Comparison of ENCODE assay signal across 13 mouse cellular contexts in genomic region chr11:106962310-106962709, GRCm38 (mm10). TPM values are rescaled to one million over a fixed set of nuclear protein-coding genes. Genes with fewer than 3 reads are reported as not detected.
A peak's percentile ranks its signal among the peaks of the same experiment; 100 is the strongest.
DNase-seq lines count a peak whose midpoint lies in the region; ATAC-seq and TF ChIP-seq lines count a peak whose summit lies in the region.
"Had no signal": no experiment of that assay in that cellular context is flagged by ENCODE, and none has a peak within 500 bp of the region (broad histone marks: within the 10 kb centered on the region; RNA-seq: fewer than 3 reads in every experiment).

No protein-coding gene starts in this region.

- H3K27ac ChIP-seq in heart, embryonic 14.5 days (replicated peaks in 1 of 2; ENCODE audit: control insufficient read depth in 1 of 2, insufficient read depth in 1 of 2, low read depth in 2 of 2, low read length in 2 of 2): peak overlapping the region in 1 of 2 experiments; percentile 39; a peak in 2 of 4 replicates
- peak overlapping the region; percentile 87 for H3K27ac ChIP-seq in lung, postnatal 0 days (ENCODE audit: low read length)
- H3K27ac ChIP-seq in liver, embryonic 13.5 days: peak overlapping the region; percentile 53; the same call in 1 of the 2 replicates
- no peak overlapping the region for H3K27ac ChIP-seq in midbrain, embryonic 15.5 days
- no peak overlapping the region for H3K27ac ChIP-seq in layer of hippocampus, adult 2 months
- H3K27ac ChIP-seq: hindbrain, postnatal 0 days; limb, embryonic 12.5 days had no signal

- no peak for TF ChIP-seq CTCF in lung, postnatal 0 days (IDR thresholded peaks at IDR 0.05)
- no peak for TF ChIP-seq CTCF in layer of hippocampus, adult 2 months (conservative IDR thresholded peaks at IDR 0.05)

- no peak for DNase-seq in heart, adult 18-20 months
- no peak for DNase-seq in lung, postnatal 0 days (ENCODE audit: low spot score)
- DNase-seq in lung, postnatal 4 days: no peak
- DNase-seq in A20 (ENCODE audit: low read depth, low spot score): peak; percentile 39
- DNase-seq in liver, embryonic 13.5 days: no peak
- DNase-seq in layer of hippocampus, adult 2 months (ENCODE audit: low spot score in 2 of 2): no peak
- DNase-seq: cerebellum, postnatal 14 days had no signal

- H3K9me3 ChIP-seq in heart, embryonic 14.5 days (ENCODE audit: control insufficient read depth, low read length): no peaks in the 10 kb centered on the region
- H3K9me3 ChIP-seq in lung, postnatal 0 days (ENCODE audit: low read length): no peaks in the 10 kb centered on the region
- no peaks in the 10 kb centered on the region for H3K9me3 ChIP-seq in liver, embryonic 13.5 days (replicated peaks)
- H3K9me3 ChIP-seq in midbrain, embryonic 15.5 days: no peaks in the 10 kb centered on the region
- H3K9me3 ChIP-seq: embryonic facial prominence, embryonic 10.5 days; limb, embryonic 12.5 days had no signal

- H3K27me3 ChIP-seq in heart, embryonic 14.5 days (ENCODE audit: control insufficient read depth, insufficient read depth, low read length): no peaks in the 10 kb centered on the region
- no peaks in the 10 kb centered on the region for H3K27me3 ChIP-seq in lung, postnatal 0 days (replicated peaks; ENCODE audit: insufficient read depth, low read length)
- H3K27me3 ChIP-seq in liver, embryonic 13.5 days: no peaks in the 10 kb centered on the region
- no peaks in the 10 kb centered on the region for H3K27me3 ChIP-seq in midbrain, embryonic 15.5 days (replicated peaks)
- H3K27me3 ChIP-seq: CH12.LX; limb, embryonic 12.5 days had no signal

- no peak for ATAC-seq in heart, embryonic 14.5 days (ENCODE audit: insufficient number of reproducible peaks, insufficient read depth, low FRiP score, low read depth)
- no peak for ATAC-seq in lung, postnatal 0 days
- no peak for ATAC-seq in liver, embryonic 13.5 days (ENCODE audit: low read depth)
- ATAC-seq in midbrain, embryonic 15.5 days (replicated peaks): no peak
- ATAC-seq: hindbrain, postnatal 0 days had no signal

- no peaks in the 10 kb centered on the region for H3K36me3 ChIP-seq in heart, embryonic 14.5 days (ENCODE audit: control insufficient read depth, insufficient read depth, low read length)
- no peaks in the 10 kb centered on the region for H3K36me3 ChIP-seq in lung, postnatal 0 days (ENCODE audit: insufficient read depth, low read length)
- no peaks in the 10 kb centered on the region for H3K36me3 ChIP-seq in liver, embryonic 13.5 days
- no peaks in the 10 kb centered on the region for H3K36me3 ChIP-seq in midbrain, embryonic 15.5 days (replicated peaks)
- H3K36me3 ChIP-seq: embryonic facial prominence, embryonic 10.5 days; limb, embryonic 12.5 days had no signal

- H3K4me2 ChIP-seq in heart, embryonic 14.5 days (ENCODE audit: low read length): no peak overlapping the region
- no peak overlapping the region for H3K4me2 ChIP-seq in lung, postnatal 0 days (replicated peaks; ENCODE audit: low read depth, low read length)
- no peak overlapping the region for H3K4me2 ChIP-seq in liver, embryonic 13.5 days
- H3K4me2 ChIP-seq in midbrain, embryonic 15.5 days: no peak overlapping the region
- H3K4me2 ChIP-seq: limb, embryonic 12.5 days had no signal

- peaks cover 10 to 16% of the 10 kb centered on the region in 2 experiments for H3K4me1 ChIP-seq in heart, embryonic 14.5 days (ENCODE audit: control insufficient read depth in 2 of 2, insufficient read depth in 2 of 2, low read length in 2 of 2)
- H3K4me1 ChIP-seq in lung, postnatal 0 days (ENCODE audit: insufficient read depth, low read depth, low read length): peaks cover 16% of the 10 kb centered on the region; the same call in 1 of the 2 replicates
- H3K4me1 ChIP-seq in liver, embryonic 13.5 days (replicated peaks): peaks cover 11% of the 10 kb centered on the region
- H3K4me1 ChIP-seq in midbrain, embryonic 15.5 days: no peaks in the 10 kb centered on the region

- WGBS in heart, embryonic 14.5 days: 79% methylated on average over 9 of the region's 9 CpGs
- 65% methylated on average over 9 of the region's 9 CpGs for WGBS in lung, postnatal 0 days
- WGBS in liver, embryonic 13.5 days (ENCODE audit: insufficient replicate concordance): 67% methylated on average over 9 of the region's 9 CpGs
- WGBS in midbrain, embryonic 15.5 days: 85% methylated on average over 9 of the region's 9 CpGs

- TF ChIP-seq EP300 in lung, postnatal 0 days (IDR thresholded peaks at IDR 0.05): no peak

- no peak overlapping the region for H3K4me3 ChIP-seq in heart, embryonic 14.5 days (ENCODE audit: control insufficient read depth in 1 of 2, insufficient read depth in 1 of 2, low read depth in 1 of 2, low read length in 2 of 2)
- H3K4me3 ChIP-seq in lung, postnatal 0 days (ENCODE audit: low read depth, low read length): no peak overlapping the region
- no peak overlapping the region for H3K4me3 ChIP-seq in liver, embryonic 13.5 days (replicated peaks)
- no peak overlapping the region for H3K4me3 ChIP-seq in midbrain, embryonic 15.5 days
- no peak overlapping the region for H3K4me3 ChIP-seq in layer of hippocampus, adult 2 months
- H3K4me3 ChIP-seq: embryonic facial prominence, embryonic 10.5 days; limb, embryonic 12.5 days had no signal

- H3K9ac ChIP-seq in heart, embryonic 14.5 days (ENCODE audit: low read length): 0 out of 2 replicates have a peak overlapping the region, but pooled peaks have one; percentile 8
- H3K9ac ChIP-seq in lung, postnatal 0 days (replicated peaks; ENCODE audit: low read depth): no peak overlapping the region
- no peak overlapping the region for H3K9ac ChIP-seq in liver, embryonic 13.5 days
- H3K9ac ChIP-seq in midbrain, embryonic 15.5 days: no peak overlapping the region
- H3K9ac ChIP-seq: limb, embryonic 12.5 days had no signal

RNA-seq across cellular contexts. Expression of gene Kpna2, which starts 37.0 kb away (rescaled TPM):
- 228 and 258 TPM in 2 replicates for polyA plus RNA-seq in heart, embryonic 14.5 days (2014; fragmentation: Nextera tagmentation; extraction: Ambion mirVana)
- 10 to 100 TPM; 70.1 to 72.1 TPM for total RNA-seq in heart, adult 18-20 months (2021)
- polyA plus RNA-seq in lung, postnatal 0 days (2015; fragmentation: Nextera tagmentation; extraction: Ambion mirVana): 83.6 and 97.1 TPM in 2 replicates
- 325 and 361 TPM in 2 replicates for polyA plus RNA-seq in liver, embryonic 13.5 days (2015; fragmentation: Nextera tagmentation; extraction: Ambion mirVana)
- 154 and 163 TPM in 2 replicates for polyA plus RNA-seq in midbrain, embryonic 15.5 days (2015; fragmentation: Nextera tagmentation; extraction: Ambion mirVana)
- total RNA-seq in layer of hippocampus, adult 2 months (2021): 10 to 100 TPM; 17.7 to 19.1 TPM

RNA-seq across cellular contexts. Expression of gene Smurf2, which starts 41.8 kb away (rescaled TPM):
- polyA plus RNA-seq in heart, embryonic 14.5 days (2014; fragmentation: Nextera tagmentation; extraction: Ambion mirVana): 16.5 and 17.4 TPM in 2 replicates
- total RNA-seq in heart, adult 18-20 months (2021): 10 to 100 TPM; 36.1 to 37.0 TPM
- 20.0 and 22.3 TPM in 2 replicates for polyA plus RNA-seq in lung, postnatal 0 days (2015; fragmentation: Nextera tagmentation; extraction: Ambion mirVana)
- 2.5 and 3.0 TPM in 2 replicates for polyA plus RNA-seq in liver, embryonic 13.5 days (2015; fragmentation: Nextera tagmentation; extraction: Ambion mirVana)
- polyA plus RNA-seq in midbrain, embryonic 15.5 days (2015; fragmentation: Nextera tagmentation; extraction: Ambion mirVana): 14.0 and 15.1 TPM in 2 replicates
- 10 to 100 TPM; 29.6 to 31.1 TPM for total RNA-seq in layer of hippocampus, adult 2 months (2021)

Comparison
In these comparisons a context has a peak if more than half of its experiments do, and no peak if none do; other contexts are left out.
1. H3K27ac ChIP-seq: peak in lung, postnatal 0 days (single experiment) and liver, embryonic 13.5 days (single experiment); none in midbrain, embryonic 15.5 days (single experiment) and layer of hippocampus, adult 2 months (single experiment).